Comparison of ENCODE assay signal across 10 mouse cellular contexts in the genomic region with DNA sequence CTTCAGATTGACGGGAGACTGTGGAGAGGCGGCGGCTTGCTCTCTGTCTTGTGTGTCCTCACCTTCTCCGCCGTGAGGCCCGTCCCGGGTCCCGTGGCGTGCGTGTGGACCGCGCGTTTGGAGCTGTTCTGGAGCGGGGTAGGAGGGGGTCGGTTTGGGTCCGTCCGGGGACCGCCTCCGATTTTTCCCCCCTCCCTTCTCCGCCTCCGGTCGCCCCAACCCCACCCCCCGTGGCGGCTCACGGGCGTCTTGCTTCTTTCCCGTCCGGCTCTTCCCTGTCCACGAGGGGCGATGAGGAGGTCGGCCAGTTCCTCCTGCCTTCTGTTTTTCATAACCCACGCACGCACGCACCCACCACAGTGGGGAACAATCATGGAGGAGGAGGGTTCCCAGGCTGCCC. TPM values are rescaled to one million over a fixed set of nuclear protein-coding genes. Genes with fewer than 3 reads are reported as not detected.
DNase-seq lines count a peak whose midpoint lies in the region; ATAC-seq and TF ChIP-seq lines count a peak whose summit lies in the region.
"Had no signal": no experiment of that assay in that cellular context is flagged by ENCODE, and none has a peak within 500 bp of the region (broad histone marks: within the 10 kb centered on the region; RNA-seq: fewer than 3 reads in every experiment).

No protein-coding gene starts in this region.

- no peak for TF ChIP-seq CTCF in intestine, postnatal 0 days (IDR thresholded peaks at IDR 0.05; ENCODE audit: low read depth)
- no peak for TF ChIP-seq CTCF in layer of hippocampus, adult 2 months (conservative IDR thresholded peaks at IDR 0.05)

- H3K9me3 ChIP-seq in heart, embryonic 16.5 days (replicated peaks; ENCODE audit: control insufficient read depth, low read length) = peaks cover 5% of the 10 kb centered on the region; the same call in 1 of the 2 replicates
- H3K9me3 ChIP-seq in embryonic facial prominence, embryonic 14.5 days (ENCODE audit: control insufficient read depth, low read length) = peaks cover 3% of the 10 kb centered on the region; the same call in 1 of the 2 replicates
- no peaks in the 10 kb centered on the region for H3K9me3 ChIP-seq in intestine, postnatal 0 days (ENCODE audit: control insufficient read depth)
- no peaks in the 10 kb centered on the region for H3K9me3 ChIP-seq in neural tube, embryonic 12.5 days

- no peak for DNase-seq in heart, adult 8-10 months (ENCODE audit: low spot score)
- no peak for DNase-seq in embryonic facial prominence, embryonic 14.5 days (ENCODE audit: low spot score)
- DNase-seq in right cerebral cortex, postnatal 14 days = no peak
- DNase-seq in layer of hippocampus, adult 2 months (ENCODE audit: low spot score in 2 of 2) = no peak
- DNase-seq in adipocyte (ENCODE audit: low spot score) = no peak
- DNase-seq: adrenal gland, postnatal 25 days; kidney, postnatal 25 days had no signal

- no peak for ATAC-seq in heart, embryonic 16.5 days (replicated peaks; ENCODE audit: extremely low read depth, insufficient read depth, low FRiP score)
- no peak for ATAC-seq in embryonic facial prominence, embryonic 14.5 days (ENCODE audit: low read depth)
- no peak for ATAC-seq in intestine, postnatal 0 days
- no peak for ATAC-seq in neural tube, embryonic 12.5 days (ENCODE audit: low FRiP score, low read depth)

- H3K4me1 ChIP-seq in heart, embryonic 16.5 days (ENCODE audit: control insufficient read depth, insufficient read depth, low read length) = peaks cover 6% of the 10 kb centered on the region
- peaks cover 7% of the 10 kb centered on the region; the same call in 1 of the 2 replicates for H3K4me1 ChIP-seq in embryonic facial prominence, embryonic 14.5 days (ENCODE audit: control insufficient read depth, insufficient read depth, low read length)
- no peaks in the 10 kb centered on the region for H3K4me1 ChIP-seq in intestine, postnatal 0 days (replicated peaks; ENCODE audit: control insufficient read depth, insufficient read depth, low read length)
- H3K4me1 ChIP-seq in neural tube, embryonic 12.5 days = peaks cover 8% of the 10 kb centered on the region; the same call in 1 of the 2 replicates

- 23% methylated on average over 34 of the region's 34 CpGs for WGBS in heart, embryonic 16.5 days
- 19% methylated on average over 34 of the region's 34 CpGs for WGBS in embryonic facial prominence, embryonic 14.5 days
- WGBS in intestine, postnatal 0 days = 24% methylated on average over 34 of the region's 34 CpGs
- 32% methylated on average over 32 of the region's 34 CpGs for WGBS in neural tube, embryonic 12.5 days

- peak overlapping the region; percentile 44 for H3K4me3 ChIP-seq in heart, embryonic 16.5 days (ENCODE audit: low read length)
- peak overlapping the region; percentile 32 for H3K4me3 ChIP-seq in embryonic facial prominence, embryonic 14.5 days (ENCODE audit: low read depth, low read length)
- H3K4me3 ChIP-seq in intestine, postnatal 0 days (ENCODE audit: low read depth, low read length) = peak overlapping the region; percentile 17; the same call in 1 of the 2 replicates
- peak overlapping the region; percentile 12; the same call in 1 of the 2 replicates for H3K4me3 ChIP-seq in neural tube, embryonic 12.5 days
- H3K4me3 ChIP-seq in layer of hippocampus, adult 2 months = no peak overlapping the region

- no peaks in the 10 kb centered on the region for H3K36me3 ChIP-seq in heart, embryonic 16.5 days (ENCODE audit: control insufficient read depth, insufficient read depth)
- H3K36me3 ChIP-seq in embryonic facial prominence, embryonic 14.5 days (ENCODE audit: control insufficient read depth, insufficient read depth, low read length) = no peaks in the 10 kb centered on the region
- H3K36me3 ChIP-seq in intestine, postnatal 0 days (ENCODE audit: control insufficient read depth, insufficient read depth) = no peaks in the 10 kb centered on the region
- no peaks in the 10 kb centered on the region for H3K36me3 ChIP-seq in neural tube, embryonic 12.5 days

- H3K27ac ChIP-seq in heart, embryonic 16.5 days (ENCODE audit: low read length) = no peak overlapping the region
- no peak overlapping the region for H3K27ac ChIP-seq in embryonic facial prominence, embryonic 14.5 days (replicated peaks; ENCODE audit: low read depth, low read length)
- H3K27ac ChIP-seq in intestine, postnatal 0 days (ENCODE audit: low read depth, low read length) = no peak overlapping the region
- no peak overlapping the region for H3K27ac ChIP-seq in neural tube, embryonic 12.5 days
- H3K27ac ChIP-seq in layer of hippocampus, adult 2 months = no peak overlapping the region

- peak overlapping the region; percentile 68 for H3K9ac ChIP-seq in heart, embryonic 16.5 days (ENCODE audit: low read length)
- H3K9ac ChIP-seq in embryonic facial prominence, embryonic 14.5 days (ENCODE audit: low read depth, low read length) = peak overlapping the region; percentile 49; the same call in 1 of the 2 replicates
- H3K9ac ChIP-seq in intestine, postnatal 0 days (ENCODE audit: low read depth, low read length) = no peak overlapping the region
- H3K9ac ChIP-seq in neural tube, embryonic 12.5 days = no peak overlapping the region

- H3K27me3 ChIP-seq in heart, embryonic 16.5 days (ENCODE audit: control insufficient read depth, insufficient read depth, low read length) = no peaks in the 10 kb centered on the region
- H3K27me3 ChIP-seq in embryonic facial prominence, embryonic 14.5 days (replicated peaks; ENCODE audit: control insufficient read depth, insufficient read depth, low read length) = no peaks in the 10 kb centered on the region
- no peaks in the 10 kb centered on the region for H3K27me3 ChIP-seq in intestine, postnatal 0 days (replicated peaks; ENCODE audit: control insufficient read depth, insufficient read depth, low read length)
- H3K27me3 ChIP-seq in neural tube, embryonic 12.5 days (replicated peaks) = no peaks in the 10 kb centered on the region

- H3K4me2 ChIP-seq in heart, embryonic 16.5 days (ENCODE audit: low read depth, low read length) = peak overlapping the region; percentile 72
- H3K4me2 ChIP-seq in embryonic facial prominence, embryonic 14.5 days (ENCODE audit: low read depth, low read length) = peak overlapping the region; percentile 56
- H3K4me2 ChIP-seq in intestine, postnatal 0 days (replicated peaks; ENCODE audit: low read depth) = peak overlapping the region; percentile 58
- H3K4me2 ChIP-seq in neural tube, embryonic 12.5 days (replicated peaks) = peak overlapping the region; percentile 46

RNA-seq across cellular contexts. Expression of gene Prpsap1, which starts 4.6 kb away (rescaled TPM):
- 98.6 and 99.1 TPM in 2 replicates for polyA plus RNA-seq in heart, embryonic 16.5 days (2015; fragmentation: Nextera tagmentation; extraction: Ambion mirVana)
- total RNA-seq in heart, adult 8-10 months (2022) = 10 to 100 TPM; 24.5 to 29.9 (median 26.0) TPM
- polyA plus RNA-seq in embryonic facial prominence, embryonic 14.5 days (2014; fragmentation: Nextera tagmentation; extraction: Ambion mirVana) = 122 and 145 TPM in 2 replicates
- polyA plus RNA-seq in intestine, postnatal 0 days (2015; fragmentation: Nextera tagmentation; extraction: Ambion mirVana) = 177 and 194 TPM in 2 replicates
- 199 and 200 TPM in 2 replicates for polyA plus RNA-seq in neural tube, embryonic 12.5 days (2016; fragmentation: Nextera tagmentation; extraction: Ambion mirVana)
- total RNA-seq in layer of hippocampus, adult 2 months (2021) = 10 to 100 TPM; 84.2 to 98.5 TPM

RNA-seq across cellular contexts. Expression of gene Sphk1, which starts 32.1 kb away (rescaled TPM):
- 3.6 and 4.5 TPM in 2 replicates for polyA plus RNA-seq in heart, embryonic 16.5 days (2015; fragmentation: Nextera tagmentation; extraction: Ambion mirVana)
- total RNA-seq in heart, adult 8-10 months (2022) = 1 to 10 TPM in 1 of 4 experiments, under 1 TPM in 3; 0.57 to 1.3 (median 0.98) TPM
- polyA plus RNA-seq in embryonic facial prominence, embryonic 14.5 days (2014; fragmentation: Nextera tagmentation; extraction: Ambion mirVana) = 7.8 and 8.4 TPM in 2 replicates
- polyA plus RNA-seq in intestine, postnatal 0 days (2015; fragmentation: Nextera tagmentation; extraction: Ambion mirVana) = 2.5 and 3.3 TPM in 2 replicates
- 7.6 and 9.3 TPM in 2 replicates for polyA plus RNA-seq in neural tube, embryonic 12.5 days (2016; fragmentation: Nextera tagmentation; extraction: Ambion mirVana)
- total RNA-seq in layer of hippocampus, adult 2 months (2021) = 1 to 10 TPM; 1.6 to 1.9 TPM

RNA-seq across cellular contexts. Expression of gene Qrich2, which starts 32.6 kb away (rescaled TPM):
- polyA plus RNA-seq in heart, embryonic 16.5 days (2015; fragmentation: Nextera tagmentation; extraction: Ambion mirVana) = 0.07 TPM in 1 of 2 replicates, not detected in the other
- under 1 TPM in 1 of 4 experiments, not detected in 3; 0.03 TPM for total RNA-seq in heart, adult 8-10 months (2022)
- 0.14 and 0.30 TPM in 2 replicates for polyA plus RNA-seq in embryonic facial prominence, embryonic 14.5 days (2014; fragmentation: Nextera tagmentation; extraction: Ambion mirVana)
- polyA plus RNA-seq in intestine, postnatal 0 days (2015; fragmentation: Nextera tagmentation; extraction: Ambion mirVana) = 0.14 TPM in 1 of 2 replicates, not detected in the other
- not detected in 2 replicates for polyA plus RNA-seq in neural tube, embryonic 12.5 days (2016; fragmentation: Nextera tagmentation; extraction: Ambion mirVana)
- total RNA-seq in layer of hippocampus, adult 2 months (2021) = under 1 TPM in 1 of 2 experiments, not detected in 1; 0.17 TPM
- total RNA-seq: adrenal gland, postnatal 25 days had no signal

Comparison
In these comparisons a context has a peak if more than half of its experiments do, and no peak if none do; other contexts are left out.
1. H3K9ac ChIP-seq: peak in heart, embryonic 16.5 days (single experiment) and embryonic facial prominence, embryonic 14.5 days (single experiment); none in intestine, postnatal 0 days (single experiment) and neural tube, embryonic 12.5 days (single experiment).
2. Peak in every context shown above with its lines, with median percentiles within 50 percentile points of each other: H3K4me2 ChIP-seq.